Mouse (Mus musculus) testis, adult 2 months (tissue): ENCODE data around the gene Slc2a8. TPM values are rescaled to one million over a fixed set of nuclear protein-coding genes. Genes with fewer than 3 reads are reported as not detected.

Experiments used
- H3K27ac ChIP-seq: fragments of 200-500 bp; 2 replicates; pipeline ENCODE4 v1.5.1; 2012; ENCODE audit warnings: low read depth, low read length; ENCODE audit not compliant: control insufficient read depth, insufficient read depth
- H3K27me3 ChIP-seq: fragments of 200-500 bp; 2 replicates; pipeline ENCODE4 v1.6.1; 2012; ENCODE audit warnings: mild to moderate bottlenecking, low read length, moderate library complexity; ENCODE audit not compliant: control insufficient read depth, insufficient read depth
- H3K36me3 ChIP-seq: fragments of 200-500 bp; 2 replicates; pipeline ENCODE4 v1.6.1; 2012; ENCODE audit warnings: mild to moderate bottlenecking, low read length; ENCODE audit not compliant: control insufficient read depth, insufficient read depth
- H3K4me1 ChIP-seq: fragments of 200-500 bp; 2 replicates; pipeline ENCODE4 v1.6.1; 2012; ENCODE audit warnings: low read length; ENCODE audit not compliant: control insufficient read depth, insufficient read depth
- H3K4me3 ChIP-seq: fragments of 200-500 bp; 2 replicates; pipeline ENCODE4 v1.5.1; 2012; ENCODE audit warnings: low read depth, mild to moderate bottlenecking, low read length, moderate library complexity, mixed read lengths; ENCODE audit not compliant: control insufficient read depth
- CTCF ChIP-seq: fragments of 200-500 bp; IDR thresholded peaks from 2 replicates; pipeline ENCODE4 v1.5.1; 2012; ENCODE audit warnings: low read depth, mild to moderate bottlenecking, inconsistent platforms, low read length, moderate library complexity; ENCODE audit not compliant: control insufficient read depth, insufficient read depth, insufficient replicate concordance
- POLR2A ChIP-seq: fragments of 200-500 bp; IDR thresholded peaks from 2 replicates; pipeline ENCODE4 v1.6.1; 2012; ENCODE audit warnings: low read depth, mild to moderate bottlenecking, inconsistent platforms, low read length, moderate library complexity; ENCODE audit not compliant: control insufficient read depth
- polyA plus RNA-seq: library from polyadenylated mRNA; depleted of rRNA; stranded (reverse); fragments of >200 nt; gene quantifications from 2 replicates; pipeline ENCODE4 v1.2.3, GENCODE M21; 2012; rRNA removed

Gene Slc2a8
- polyA plus RNA-seq, 1 experiment, result 50.8 TPM

DNA sequence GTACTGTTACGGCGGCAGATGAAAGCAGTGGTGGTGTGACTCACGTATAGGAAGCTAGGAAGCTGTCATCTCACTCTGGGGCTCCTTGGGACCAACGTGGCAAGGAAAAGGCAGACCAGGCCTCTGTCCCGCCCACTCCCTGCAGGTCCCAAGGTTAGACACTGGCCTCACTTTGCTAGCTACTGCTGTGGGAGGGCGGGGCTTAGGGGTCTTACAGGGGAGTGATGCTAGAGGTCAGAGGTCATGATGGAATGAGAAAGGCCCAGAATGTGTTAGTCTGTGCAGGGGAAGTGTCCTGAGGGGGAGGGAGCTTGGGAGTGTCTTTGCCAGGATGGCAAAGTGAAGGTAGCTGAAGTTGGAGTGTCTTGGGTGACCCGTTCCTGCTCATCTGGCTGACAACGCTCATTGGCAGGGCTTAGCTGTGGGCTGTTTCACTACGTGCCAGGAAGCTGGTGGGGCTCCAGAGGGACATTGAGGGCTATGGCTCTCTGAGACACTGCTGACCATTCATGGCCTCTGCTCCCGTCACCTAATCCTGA, 57.5 kb downstream of the Slc2a8 start:
- H3K27me3 ChIP-seq, result no peaks in the 10 kb centered on the region
- no peaks in the 10 kb centered on the region for H3K4me1 ChIP-seq
- TF ChIP-seq CTCF, result no peak
- no peak overlapping the region for H3K4me3 ChIP-seq
- H3K36me3 ChIP-seq, result no peaks in the 10 kb centered on the region
- H3K27ac ChIP-seq, result no peak overlapping the region

DNA sequence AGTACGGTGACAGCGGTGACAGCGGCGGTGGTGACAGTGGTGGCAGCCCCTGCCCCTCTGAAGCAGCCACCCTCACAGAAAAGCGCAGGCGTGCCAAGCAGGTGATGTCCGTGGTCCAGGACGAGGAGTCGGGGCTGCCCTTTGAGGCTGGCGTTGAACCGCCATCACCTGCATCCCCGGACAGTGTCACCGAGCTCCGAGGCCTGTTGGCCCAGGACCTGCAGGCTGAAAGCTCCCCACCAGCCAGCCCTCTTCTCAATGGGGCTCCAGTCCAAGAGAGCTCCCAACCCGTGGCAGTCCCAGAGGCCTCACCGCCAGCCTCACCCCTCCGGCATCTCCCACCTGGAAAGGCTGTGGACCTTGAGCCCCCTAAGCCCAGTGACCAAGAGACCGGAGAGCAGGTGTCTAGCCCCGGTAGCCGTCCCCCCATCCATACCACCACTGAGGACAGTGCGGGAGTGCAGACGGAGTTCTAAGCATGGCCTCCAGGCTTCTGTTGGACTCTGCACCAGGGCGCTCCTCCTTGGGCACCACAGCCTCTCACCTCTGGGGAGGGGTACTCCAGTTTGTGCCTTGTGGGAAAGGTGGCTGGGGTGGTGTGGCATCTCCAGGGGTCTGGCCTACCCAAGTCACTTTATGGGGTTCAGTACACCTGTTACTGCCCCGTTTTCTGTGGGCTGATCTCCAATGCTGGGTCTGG, 58.2 kb downstream of the Slc2a8 start:
- Histone ChIP-seq H3K4me1 (no peaks in the 10 kb centered on the region), H3K4me3 (no peak overlapping the region), H3K36me3 (no peaks in the 10 kb centered on the region), H3K27me3 (no peaks in the 10 kb centered on the region), H3K27ac (no peak overlapping the region)
- no peak for TF ChIP-seq POLR2A
- no peak for TF ChIP-seq CTCF

Other genes with a start within 250 kb of the Slc2a8 start
- gene 6330409D20Rik, start 241.1 kb downstream of the Slc2a8 start, polyA plus RNA-seq, result 0.10 and 0.16 TPM in 2 replicates
- 17.9 and 18.3 TPM in 2 replicates for gene Tor2a, start 224.8 kb downstream of the Slc2a8 start, polyA plus RNA-seq
- 132 and 146 TPM in 2 replicates for gene Ttc16, start 206.4 kb downstream of the Slc2a8 start, polyA plus RNA-seq
- gene Ptrh1, start 206.3 kb downstream of the Slc2a8 start, polyA plus RNA-seq, result 24.7 and 34.2 TPM in 2 replicates
- 51.6 and 54.7 TPM in 2 replicates for gene Cfap157, start 197.7 kb downstream of the Slc2a8 start, polyA plus RNA-seq
- 12.9 and 15.2 TPM in 2 replicates for gene Stxbp1, start 134.8 kb downstream of the Slc2a8 start, polyA plus RNA-seq
- gene Fam129b, start 106.0 kb downstream of the Slc2a8 start, polyA plus RNA-seq, result 2.0 and 3.1 TPM in 2 replicates
- 151 and 167 TPM in 2 replicates for gene Rpl12, start 20.5 kb downstream of the Slc2a8 start, polyA plus RNA-seq
- 4.6 and 5.3 TPM in 2 replicates for gene Lrsam1, start 20.5 kb downstream of the Slc2a8 start, polyA plus RNA-seq
- gene Garnl3, start 149.6 kb upstream of the Slc2a8 start, polyA plus RNA-seq, result 46.5 and 54.3 TPM in 2 replicates
- gene Angptl2, start 234.0 kb upstream of the Slc2a8 start, polyA plus RNA-seq, result 3.1 and 4.5 TPM in 2 replicates